Mouse (Mus musculus) lung, postnatal 4 days (tissue): ENCODE results near the gene Ppm1l.
A peak's percentile ranks its signal among the peaks of the same experiment; 100 is the strongest.

Source experiments
- DNase-seq, 2 experiments: peaks; one replicate each; pipeline ENCODE4 v3.0.0; 2021

Gene Ppm1l

GRCm38 (mm10) chr3:69316391-69317195 is at the start of gene Ppm1l:
TSS of gene Ppm1l (plus strand) at chr3:69316861.
- DNase-seq, result peak; percentile 91 to 97

GRCm38 (mm10) chr3:69271812-69272211 is 44.8 kb upstream of the Ppm1l start:
- DNase-seq, result peak in 1 of 2 experiments; percentile 46

GRCm38 (mm10) chr3:69274018-69274663 is 42.5 kb upstream of the Ppm1l start:
- no peak for DNase-seq

- no peak for DNase-seq
These were observed 41.9 kb upstream of the Ppm1l start for GRCm38 (mm10) chr3:69274664-69275312.

- no peak for DNase-seq
These were observed 38.0 kb upstream of the Ppm1l start for GRCm38 (mm10) chr3:69278648-69279047.

- no peak for DNase-seq
These were observed 34.3 kb upstream of the Ppm1l start for GRCm38 (mm10) chr3:69282406-69282805.

GRCm38 (mm10) chr3:69283085-69283847 is 33.4 kb upstream of the Ppm1l start:
- no peak for DNase-seq

GRCm38 (mm10) chr3:69289833-69290232 is 26.8 kb upstream of the Ppm1l start:
- peak; percentile 19 to 45 for DNase-seq

- peak; percentile 63 to 81 for DNase-seq
These were observed 26.4 kb upstream of the Ppm1l start for GRCm38 (mm10) chr3:69290294-69290693.

GRCm38 (mm10) chr3:69290844-69291243 is 25.8 kb upstream of the Ppm1l start:
- DNase-seq, result no peak

- DNase-seq, result peak in 1 of 2 experiments; percentile 30
These were observed 24.0 kb upstream of the Ppm1l start for GRCm38 (mm10) chr3:69292628-69293027.

GRCm38 (mm10) chr3:69296270-69296669 is 20.4 kb upstream of the Ppm1l start:
- no peak for DNase-seq

GRCm38 (mm10) chr3:69300121-69300520 is 16.5 kb upstream of the Ppm1l start:
- no peak for DNase-seq

- no peak for DNase-seq
These were observed 761 bp upstream of the Ppm1l start for GRCm38 (mm10) chr3:69315810-69316390.

GRCm38 (mm10) chr3:69317251-69318125 is 827 bp downstream of the Ppm1l start:
- DNase-seq, result no peak

- peak; percentile 62 to 73 for DNase-seq
These were observed 1.7 kb downstream of the Ppm1l start for GRCm38 (mm10) chr3:69318131-69318951.

GRCm38 (mm10) chr3:69319061-69319720 is 2.5 kb downstream of the Ppm1l start:
- no peak for DNase-seq

GRCm38 (mm10) chr3:69323982-69324381 is 7.3 kb downstream of the Ppm1l start:
- no peak for DNase-seq

GRCm38 (mm10) chr3:69329910-69330309 is 13.2 kb downstream of the Ppm1l start:
- no peak for DNase-seq

- no peak for DNase-seq
These were observed 17.2 kb downstream of the Ppm1l start for GRCm38 (mm10) chr3:69333819-69334218.
